Mouse (Mus musculus) forebrain, embryonic 15.5 days (tissue): ENCODE data around the gene Clstn3. TPM values are rescaled to one million over a fixed set of nuclear protein-coding genes. Genes with fewer than 3 reads are reported as not detected.
"Not testable (repeated sequence)": the region's sequence is repeated elsewhere in the genome, so short reads cannot be mapped to it uniquely, and the experiment has no call there.

Experiments
- ATAC-seq: fragments of 200-750 bp; cut with Nextera tagmentation; replicated peaks from 2 replicates; pipeline ENCODE4 v1.8.0; 2017; ENCODE audit warnings: mild to moderate bottlenecking, moderate TSS enrichment, moderate library complexity
- H3K27ac ChIP-seq: fragments of 300-500 bp; sonication (generic); replicated peaks from 2 replicates; pipeline ENCODE4 v1.5.1; 2015; ENCODE audit warnings: mild to moderate bottlenecking, inconsistent platforms
- H3K27me3 ChIP-seq: fragments of 300-500 bp; sonication (generic); 2 replicates; pipeline ENCODE4 v1.6.1; 2015; ENCODE audit warnings: inconsistent platforms
- H3K36me3 ChIP-seq: fragments of 300-500 bp; sonication (generic); 2 replicates; pipeline ENCODE4 v1.6.1; 2015; ENCODE audit warnings: mild to moderate bottlenecking, inconsistent platforms
- H3K4me1 ChIP-seq: fragments of 300-500 bp; sonication (generic); 2 replicates; pipeline ENCODE4 v1.6.1; 2015; ENCODE audit warnings: inconsistent platforms
- H3K4me2 ChIP-seq: fragments of 300-500 bp; sonication (generic); replicated peaks from 2 replicates; pipeline ENCODE4 v1.6.1; 2015; ENCODE audit warnings: mild to moderate bottlenecking, inconsistent platforms
- H3K4me3 ChIP-seq: fragments of 300-500 bp; sonication (generic); 2 replicates; pipeline ENCODE4 v1.5.1; 2015; ENCODE audit warnings: mild to moderate bottlenecking, inconsistent platforms
- H3K9ac ChIP-seq: fragments of 300-500 bp; sonication (generic); replicated peaks from 2 replicates; pipeline ENCODE4 v1.6.1; 2015; ENCODE audit warnings: mild to moderate bottlenecking, inconsistent platforms
- H3K9me3 ChIP-seq: fragments of 300-500 bp; sonication (generic); 2 replicates; pipeline ENCODE4 v1.6.1; 2016; ENCODE audit warnings: inconsistent platforms
- WGBS: fragments of 180-500 bp; shearing (Covaris S2); methylation state at CpG from one replicate; pipeline ENCODE4 v1.1.7; 2015; ENCODE audit warnings: mixed read lengths; 5-methylcytosine and 5-hydroxymethylcytosine counted together
- polyA plus RNA-seq: library from polyadenylated mRNA; unstranded; fragments of >200 nt; fragmentation: Nextera tagmentation; extraction: Ambion mirVana; gene quantifications from 2 replicates; pipeline ENCODE4 v1.2.1, GENCODE M21; 2015

The Clstn3 gene
- 54.7 and 62.1 TPM in 2 replicates for polyA plus RNA-seq

- Histone ChIP-seq H3K27me3 (no peaks in the 10 kb centered on the region), H3K9me3 (no peaks in the 10 kb centered on the region), H3K4me2 (peak within 1 kb of the TSS; percentile 57), H3K27ac (peak within 1 kb of the TSS; percentile 79), H3K4me1 (peaks cover 16% of the 10 kb centered on the region), H3K4me3 (peak within 1 kb of the TSS; percentile 47), H3K36me3 (no peaks in the 10 kb centered on the region), H3K9ac (peak within 1 kb of the TSS; percentile 62)
- 5% methylated on average over 27 of the region's 27 CpGs for WGBS
- peak; percentile 97 for ATAC-seq
Observed at GRCm38 (mm10) chr6:124464305-124465271, at the start of gene Clstn3. Gene Clstn3 (minus strand): TSS chr6:124464794.

- no peaks in the 10 kb centered on the region for H3K4me1 ChIP-seq
- H3K27me3 ChIP-seq, result no peaks in the 10 kb centered on the region
- H3K4me3 ChIP-seq, result no peak within 1 kb of the TSS
- no peak within 1 kb of the TSS for H3K27ac ChIP-seq
- H3K4me2 ChIP-seq, result no peak within 1 kb of the TSS
- H3K9ac ChIP-seq, result no peak within 1 kb of the TSS
- ATAC-seq, result no peak
- H3K9me3 ChIP-seq, result no peaks in the 10 kb centered on the region
- WGBS, result 6% methylated on average over 6 of the region's 6 CpGs
- no peaks in the 10 kb centered on the region for H3K36me3 ChIP-seq
Observed at GRCm38 (mm10) chr6:124512355-124512836, 47.8 kb upstream of the Clstn3 start, which contains the start of gene C1ra. Gene C1ra (plus strand): TSS chr6:124512405.

GRCm38 (mm10) chr6:124511936-124512335 is 47.3 kb upstream of the Clstn3 start:
- Histone ChIP-seq H3K4me3 (no peak overlapping the region), H3K4me2 (no peak overlapping the region), H3K9me3 (no peaks in the 10 kb centered on the region), H3K4me1 (no peaks in the 10 kb centered on the region), H3K27me3 (no peaks in the 10 kb centered on the region), H3K9ac (no peak overlapping the region), H3K36me3 (no peaks in the 10 kb centered on the region), H3K27ac (no peak overlapping the region)
- WGBS, result 72% methylated on average over 6 of the region's 6 CpGs
- no peak for ATAC-seq

- H3K9me3 ChIP-seq, ATAC-seq, H3K36me3 ChIP-seq, H3K9ac ChIP-seq, H3K4me2 ChIP-seq, H3K27me3 ChIP-seq, H3K27ac ChIP-seq, H3K4me1 ChIP-seq, H3K4me3 ChIP-seq: not testable (repeated sequence)
- WGBS, result 95% methylated on average over 5 of the region's 5 CpGs
Observed at GRCm38 (mm10) chr6:124509192-124509591, 44.6 kb upstream of the Clstn3 start.

GRCm38 (mm10) chr6:124508292-124508691 is 43.7 kb upstream of the Clstn3 start:
- Histone ChIP-seq H3K4me2 (no peak overlapping the region), H3K36me3 (no peaks in the 10 kb centered on the region)
- WGBS, result 84% methylated on average over 10 of the region's 10 CpGs

GRCm38 (mm10) chr6:124506991-124507390 is 42.4 kb upstream of the Clstn3 start:
- no peak for ATAC-seq
- Histone ChIP-seq H3K9ac (no peak overlapping the region), H3K36me3 (no peaks in the 10 kb centered on the region), H3K9me3 (no peaks in the 10 kb centered on the region), H3K4me2 (no peak overlapping the region), H3K4me3 (no peak overlapping the region), H3K27ac (no peak overlapping the region), H3K4me1 (no peaks in the 10 kb centered on the region), H3K27me3 (no peaks in the 10 kb centered on the region)
- 77% methylated on average over 6 of the region's 6 CpGs for WGBS

More at GRCm38 (mm10) chr6:124508292-124508691, 43.7 kb upstream of the Clstn3 start:
- Histone ChIP-seq H3K27me3 (no peaks in the 10 kb centered on the region), H3K27ac (no peak overlapping the region), H3K9ac (no peak overlapping the region), H3K9me3 (no peaks in the 10 kb centered on the region), H3K4me3 (no peak overlapping the region), H3K4me1 (no peaks in the 10 kb centered on the region)
- ATAC-seq, result no peak

- Histone ChIP-seq H3K4me3 (no peak overlapping the region), H3K4me1 (no peaks in the 10 kb centered on the region), H3K9ac (no peak overlapping the region), H3K9me3 (no peaks in the 10 kb centered on the region), H3K27ac (no peak overlapping the region), H3K4me2 (no peak overlapping the region), H3K36me3 (no peaks in the 10 kb centered on the region), H3K27me3 (no peaks in the 10 kb centered on the region)
- no peak for ATAC-seq
- WGBS, result 83% methylated on average over 4 of the region's 4 CpGs
Observed at GRCm38 (mm10) chr6:124505028-124505427, 40.4 kb upstream of the Clstn3 start.

GRCm38 (mm10) chr6:124502021-124502420 is 37.4 kb upstream of the Clstn3 start:
- Histone ChIP-seq H3K36me3 (no peaks in the 10 kb centered on the region), H3K4me1 (no peaks in the 10 kb centered on the region)
- 92% methylated on average over 5 of the region's 5 CpGs for WGBS

GRCm38 (mm10) chr6:124501473-124501872 is 36.9 kb upstream of the Clstn3 start:
- Histone ChIP-seq H3K4me3 (no peak overlapping the region), H3K9me3 (no peaks in the 10 kb centered on the region), H3K36me3 (no peaks in the 10 kb centered on the region), H3K4me1 (no peaks in the 10 kb centered on the region), H3K9ac (no peak overlapping the region), H3K27ac (no peak overlapping the region), H3K27me3 (no peaks in the 10 kb centered on the region), H3K4me2 (no peak overlapping the region)
- 81% methylated on average over 4 of the region's 4 CpGs for WGBS
- no peak for ATAC-seq

More at GRCm38 (mm10) chr6:124502021-124502420, 37.4 kb upstream of the Clstn3 start:
- H3K4me2 ChIP-seq, result no peak overlapping the region
- no peak overlapping the region for H3K4me3 ChIP-seq
- no peaks in the 10 kb centered on the region for H3K9me3 ChIP-seq
- no peak overlapping the region for H3K27ac ChIP-seq
- H3K9ac ChIP-seq, result no peak overlapping the region
- H3K27me3 ChIP-seq, result no peaks in the 10 kb centered on the region
- no peak for ATAC-seq

- H3K9me3 ChIP-seq, result no peaks in the 10 kb centered on the region
- 45% methylated on average over 10 of the region's 10 CpGs for WGBS
- ATAC-seq, result no peak
- no peaks in the 10 kb centered on the region for H3K4me1 ChIP-seq
- H3K4me2 ChIP-seq, result no peak overlapping the region
- H3K9ac ChIP-seq, result no peak overlapping the region
- H3K4me3 ChIP-seq, result no peak overlapping the region
- H3K27me3 ChIP-seq, result no peaks in the 10 kb centered on the region
- H3K27ac ChIP-seq, result no peak overlapping the region
- H3K36me3 ChIP-seq, result no peaks in the 10 kb centered on the region
Observed at GRCm38 (mm10) chr6:124499914-124500566, 35.4 kb upstream of the Clstn3 start.

GRCm38 (mm10) chr6:124496054-124496453 is 31.5 kb upstream of the Clstn3 start:
- no peaks in the 10 kb centered on the region for H3K9me3 ChIP-seq
- H3K4me1 ChIP-seq, result no peaks in the 10 kb centered on the region
- no peak overlapping the region for H3K4me2 ChIP-seq
- ATAC-seq, result no peak
- no peak overlapping the region for H3K4me3 ChIP-seq
- H3K36me3 ChIP-seq, result no peaks in the 10 kb centered on the region
- WGBS, result 91% methylated on average over 5 of the region's 5 CpGs
- H3K27ac ChIP-seq, result no peak overlapping the region
- no peak overlapping the region for H3K9ac ChIP-seq
- no peaks in the 10 kb centered on the region for H3K27me3 ChIP-seq

- Histone ChIP-seq H3K36me3 (no peaks in the 10 kb centered on the region), H3K4me2 (no peak overlapping the region), H3K4me3 (no peak overlapping the region), H3K4me1 (no peaks in the 10 kb centered on the region), H3K9ac (no peak overlapping the region), H3K9me3 (no peaks in the 10 kb centered on the region), H3K27ac (no peak overlapping the region), H3K27me3 (no peaks in the 10 kb centered on the region)
- ATAC-seq, result no peak
- 87% methylated on average over 5 of the region's 5 CpGs for WGBS
Observed at GRCm38 (mm10) chr6:124493886-124494285, 29.3 kb upstream of the Clstn3 start.
